30 mouse cellular contexts compared by ENCODE assay signal in genomic region chr1:60948112-60948511, GRCm38 (mm10). TPM values are rescaled to one million over a fixed set of nuclear protein-coding genes. Genes with fewer than 3 reads are reported as not detected.
DNase-seq lines count a peak whose midpoint lies in the region; ATAC-seq and TF ChIP-seq lines count a peak whose summit lies in the region.
"Had no signal": no experiment of that assay in that cellular context is flagged by ENCODE, and none has a peak within 500 bp of the region (broad histone marks: within the 10 kb centered on the region; RNA-seq: fewer than 3 reads in every experiment).

No protein-coding gene starts in this region.

- intact Hi-C loops in left cerebral cortex, adult 2 months (cut with DNase I) = no loop called here

- no peak for ATAC-seq in midbrain, embryonic 11.5 days (ENCODE audit: low FRiP score)
- ATAC-seq in midbrain, postnatal 0 days (ENCODE audit: low FRiP score) = no peak
- ATAC-seq: forebrain, embryonic 16.5 days; hindbrain, postnatal 0 days; intestine, embryonic 15.5 days; Patski had no signal

- TF ChIP-seq CTCF in midbrain, postnatal 0 days (IDR thresholded peaks at IDR 0.05) = no peak
- TF ChIP-seq CTCF in cerebellum, adult 2 months (IDR thresholded peaks at IDR 0.05; ENCODE audit: borderline replicate concordance, insufficient read depth, low read depth, low read length) = no peak
- TF ChIP-seq CTCF in left cerebral cortex, adult 2 months (IDR thresholded peaks at IDR 0.05) = no peak

- DNase-seq in heart, adult 11 months = peak; percentile 39
- no peak for DNase-seq in heart, postnatal 4 days
- DNase-seq in midbrain, embryonic 11.5 days (ENCODE audit: low spot score, missing footprints) = peak; percentile 28
- DNase-seq in midbrain, postnatal 0 days (ENCODE audit: low spot score) = no peak
- DNase-seq in induced T-regulatory cell, adult 2 months (ENCODE audit: low read depth) = peak; percentile 84
- no peak for DNase-seq in cerebellum, adult 2 months
- no peak for DNase-seq in left cerebral cortex, adult 2 months (ENCODE audit: extremely low spot score in 1 of 2, low spot score in 2 of 2)
- DNase-seq: adrenal gland, postnatal 10 days; adrenal gland, postnatal 36 days; B cell, adult 2 months; cerebellum, adult 18-20 months; cerebellum, adult 9-11 months; cerebellum, postnatal 25 days; gastrocnemius, postnatal 14 days; heart, adult 18-20 months; heart, postnatal 10 days; heart, postnatal 36 days had no signal

- H3K36me3 ChIP-seq in midbrain, embryonic 11.5 days (ENCODE audit: control insufficient read depth, insufficient read depth, low read length) = no peaks in the 10 kb centered on the region
- no peaks in the 10 kb centered on the region for H3K36me3 ChIP-seq in midbrain, postnatal 0 days (ENCODE audit: insufficient read depth, low read length)
- H3K36me3 ChIP-seq: embryonic facial prominence, embryonic 12.5 days; embryonic facial prominence, embryonic 15.5 days; G1E; heart, embryonic 12.5 days; heart, embryonic 15.5 days; intestine, embryonic 15.5 days had no signal

- no peaks in the 10 kb centered on the region for H3K9me3 ChIP-seq in midbrain, embryonic 11.5 days (ENCODE audit: control insufficient read depth, low read length)
- H3K9me3 ChIP-seq in midbrain, postnatal 0 days (ENCODE audit: low read length) = no peaks in the 10 kb centered on the region
- H3K9me3 ChIP-seq: embryonic facial prominence, embryonic 12.5 days; embryonic facial prominence, embryonic 15.5 days; G1E; heart, embryonic 12.5 days; heart, embryonic 15.5 days; intestine, embryonic 15.5 days had no signal

- no peaks in the 10 kb centered on the region for H3K27me3 ChIP-seq in midbrain, embryonic 11.5 days (ENCODE audit: control insufficient read depth, insufficient read depth, low read length)
- H3K27me3 ChIP-seq in midbrain, postnatal 0 days (ENCODE audit: insufficient read depth, low read length) = no peaks in the 10 kb centered on the region
- H3K27me3 ChIP-seq in cerebellum, adult 2 months (ENCODE audit: control insufficient read depth, insufficient read depth, low read length) = no peaks in the 10 kb centered on the region
- H3K27me3 ChIP-seq: CH12.LX; embryonic facial prominence, embryonic 12.5 days; embryonic facial prominence, embryonic 15.5 days; heart, embryonic 12.5 days; heart, embryonic 15.5 days; intestine, embryonic 15.5 days; Patski had no signal

- no peaks in the 10 kb centered on the region for H3K4me1 ChIP-seq in midbrain, embryonic 11.5 days (ENCODE audit: control insufficient read depth, insufficient read depth, low read length)
- no peaks in the 10 kb centered on the region for H3K4me1 ChIP-seq in midbrain, postnatal 0 days (ENCODE audit: insufficient read depth, low read length)
- H3K4me1 ChIP-seq in cerebellum, adult 2 months (ENCODE audit: control insufficient read depth, insufficient read depth, low read length) = no peaks in the 10 kb centered on the region
- H3K4me1 ChIP-seq: embryonic facial prominence, embryonic 12.5 days; embryonic facial prominence, embryonic 15.5 days; intestine, embryonic 15.5 days had no signal

- H3K4me2 ChIP-seq in midbrain, embryonic 11.5 days = no peak overlapping the region
- no peak overlapping the region for H3K4me2 ChIP-seq in midbrain, postnatal 0 days (ENCODE audit: low read depth, low read length, poor library complexity, severe bottlenecking)
- H3K4me2 ChIP-seq: embryonic facial prominence, embryonic 12.5 days; embryonic facial prominence, embryonic 15.5 days; heart, embryonic 12.5 days; heart, embryonic 15.5 days; hindbrain, embryonic 14.5 days; intestine, embryonic 15.5 days had no signal

- no peak overlapping the region for H3K4me3 ChIP-seq in midbrain, embryonic 11.5 days (ENCODE audit: low read depth, low read length)
- no peak overlapping the region for H3K4me3 ChIP-seq in midbrain, postnatal 0 days (ENCODE audit: low read depth, low read length)
- H3K4me3 ChIP-seq in cerebellum, adult 2 months (replicated peaks; ENCODE audit: insufficient read depth, low read depth, low read length) = no peak overlapping the region
- H3K4me3 ChIP-seq in left cerebral cortex, adult 2 months = no peak overlapping the region
- H3K4me3 ChIP-seq: embryonic facial prominence, embryonic 12.5 days; embryonic facial prominence, embryonic 15.5 days; heart, embryonic 12.5 days; heart, embryonic 15.5 days; intestine, embryonic 15.5 days had no signal

- no peak overlapping the region for H3K27ac ChIP-seq in midbrain, embryonic 11.5 days (ENCODE audit: low read depth, low read length)
- no peak overlapping the region for H3K27ac ChIP-seq in midbrain, postnatal 0 days (ENCODE audit: low read depth, low read length)
- no peak overlapping the region for H3K27ac ChIP-seq in cerebellum, adult 2 months (ENCODE audit: insufficient read depth, low read length)
- H3K27ac ChIP-seq in left cerebral cortex, adult 2 months = no peak overlapping the region
- H3K27ac ChIP-seq: embryonic facial prominence, embryonic 12.5 days; embryonic facial prominence, embryonic 15.5 days; heart, embryonic 15.5 days; hindbrain, embryonic 14.5 days; hindbrain, postnatal 0 days; intestine, embryonic 15.5 days had no signal

- 92% methylated on average over 6 of the region's 6 CpGs for WGBS in midbrain, embryonic 11.5 days
- WGBS in midbrain, postnatal 0 days = 90% methylated on average over 6 of the region's 6 CpGs
- WGBS in cerebellum, adult 2 months = 76% methylated on average over 6 of the region's 6 CpGs

- H3K9ac ChIP-seq in midbrain, embryonic 11.5 days (ENCODE audit: low read length) = no peak overlapping the region
- no peak overlapping the region for H3K9ac ChIP-seq in midbrain, postnatal 0 days (replicated peaks; ENCODE audit: low read length, poor library complexity, severe bottlenecking)
- H3K9ac ChIP-seq: embryonic facial prominence, embryonic 12.5 days; embryonic facial prominence, embryonic 15.5 days; heart, embryonic 12.5 days; heart, embryonic 15.5 days; hindbrain, embryonic 14.5 days; intestine, embryonic 15.5 days had no signal

- no peak for TF ChIP-seq POLR2A in cerebellum, adult 2 months (IDR thresholded peaks at IDR 0.05; ENCODE audit: borderline replicate concordance, insufficient read depth, low read length)

RNA-seq across cellular contexts. Expression of gene Icos, which starts 29.6 kb away (rescaled TPM):
- under 1 TPM; 0.26 to 0.27 TPM for total RNA-seq in heart, postnatal 4 days (2021)
- 0.04 and 0.10 TPM in 2 replicates for polyA plus RNA-seq in midbrain, embryonic 11.5 days (2014; fragmentation: Nextera tagmentation; extraction: Ambion mirVana)
- not detected in 2 replicates for total RNA-seq in midbrain, postnatal 0 days (2014; rRNA removed)
- 0.14 and 0.28 TPM in 2 replicates for polyA plus RNA-seq in midbrain, postnatal 0 days (2015; fragmentation: Nextera tagmentation; extraction: Ambion mirVana)
- polyA plus RNA-seq in cerebellum, adult 2 months (2012; rRNA removed) = 0.10 TPM in 1 of 2 replicates, not detected in the other
- under 1 TPM in 1 of 2 experiments, not detected in 1; 0.09 TPM for total RNA-seq in left cerebral cortex, adult 2 months (2021)
- total RNA-seq: adrenal gland, postnatal 36 days; gastrocnemius, adult 18-20 months; hindbrain, postnatal 0 days had no signal
- polyA plus RNA-seq: forebrain, embryonic 11.5 days; G1E had no signal

Comparison
In these comparisons a context has a peak if more than half of its experiments do, and no peak if none do; other contexts are left out.
1. DNase-seq: peak in heart, adult 11 months (single experiment), midbrain, embryonic 11.5 days (single experiment) and induced T-regulatory cell, adult 2 months (single experiment); none in heart, postnatal 4 days (single experiment), midbrain, postnatal 0 days (single experiment), cerebellum, adult 2 months (0 of 2) and left cerebral cortex, adult 2 months (0 of 2).